Mouse (Mus musculus): ENCODE data around the gene Eif2b5.
"Not testable (repeated sequence)": the region's sequence is repeated elsewhere in the genome, so short reads cannot be mapped to it uniquely, and the experiment has no call there.

The Eif2b5 gene

GRCm38 (mm10) chr16:20498677-20499475 is at the start of gene Eif2b5:
Eif2b5 (plus strand) TSS chr16:20498817.
- DNase-seq = peak; percentile 97

- no peak for DNase-seq
Observed at GRCm38 (mm10) chr16:20451774-20452173, 46.8 kb upstream of the Eif2b5 start.

- DNase-seq = no peak
Observed at GRCm38 (mm10) chr16:20454155-20454654, 44.4 kb upstream of the Eif2b5 start.

GRCm38 (mm10) chr16:20456106-20456505 is 42.5 kb upstream of the Eif2b5 start:
- no peak for DNase-seq

GRCm38 (mm10) chr16:20458736-20459135 is 39.9 kb upstream of the Eif2b5 start:
- not testable (repeated sequence) for DNase-seq

- DNase-seq = no peak
Observed at GRCm38 (mm10) chr16:20464725-20465124, 33.9 kb upstream of the Eif2b5 start.

GRCm38 (mm10) chr16:20470981-20471380 is 27.6 kb upstream of the Eif2b5 start:
- no peak for DNase-seq

- DNase-seq = no peak
Observed at GRCm38 (mm10) chr16:20471686-20472085, 26.9 kb upstream of the Eif2b5 start.

GRCm38 (mm10) chr16:20473748-20474147 is 24.9 kb upstream of the Eif2b5 start:
- DNase-seq = no peak

GRCm38 (mm10) chr16:20474211-20474610 is 24.4 kb upstream of the Eif2b5 start:
- DNase-seq = no peak

- DNase-seq = no peak
Observed at GRCm38 (mm10) chr16:20474786-20475185, 23.8 kb upstream of the Eif2b5 start.

- no peak for DNase-seq
Observed at GRCm38 (mm10) chr16:20475335-20475734, 23.3 kb upstream of the Eif2b5 start.

- DNase-seq = peak; percentile 85
Observed at GRCm38 (mm10) chr16:20476857-20477256, 21.8 kb upstream of the Eif2b5 start.

- DNase-seq = no peak
Observed at GRCm38 (mm10) chr16:20477270-20477669, 21.3 kb upstream of the Eif2b5 start.

GRCm38 (mm10) chr16:20478504-20478903 is 20.1 kb upstream of the Eif2b5 start:
- DNase-seq = no peak

GRCm38 (mm10) chr16:20479026-20479760 is 19.4 kb upstream of the Eif2b5 start:
- DNase-seq = not testable (repeated sequence)

GRCm38 (mm10) chr16:20480115-20480514 is 18.5 kb upstream of the Eif2b5 start:
- DNase-seq = peak; percentile 70

GRCm38 (mm10) chr16:20481746-20482145 is 16.9 kb upstream of the Eif2b5 start:
- no peak for DNase-seq

GRCm38 (mm10) chr16:20483716-20484115 is 14.9 kb upstream of the Eif2b5 start:
- not testable (repeated sequence) for DNase-seq

- DNase-seq = no peak
Observed at GRCm38 (mm10) chr16:20485061-20485460, 13.6 kb upstream of the Eif2b5 start.

- DNase-seq = no peak
Observed at GRCm38 (mm10) chr16:20486048-20486447, 12.6 kb upstream of the Eif2b5 start.

- no peak for DNase-seq
Observed at GRCm38 (mm10) chr16:20488151-20488550, 10.5 kb upstream of the Eif2b5 start.

- not testable (repeated sequence) for DNase-seq
Observed at GRCm38 (mm10) chr16:20488751-20489150, 9.9 kb upstream of the Eif2b5 start.

GRCm38 (mm10) chr16:20489233-20489632 is 9.4 kb upstream of the Eif2b5 start:
- DNase-seq = no peak
